Mouse (Mus musculus) megakaryocyte progenitor cell, adult 5-6 weeks (primary cell): Measurements from ENCODE around the gene Inafm2. TPM values are rescaled to one million over a fixed set of nuclear protein-coding genes. Genes with fewer than 3 reads are reported as not detected.

Source experiments
- ATAC-seq: replicated peaks from 2 replicates; pipeline ENCODE4 v1.8.0; 2016; ENCODE audit warnings: mild to moderate bottlenecking, moderate TSS enrichment, inconsistent platforms; ENCODE audit not compliant: poor library complexity
- total RNA-seq, 2 experiments: library from RNA; stranded (forward) in 1 of 2; stranded (reverse) in 1 of 2; fragments of 157-497, 149-512 nt in 1 of 2; fragments of 200-1000 nt in 1 of 2; gene quantifications; 2 replicates each; pipeline versions ENCODE4 v1.2.3 to v1.2.4; 2015 to 2017

Gene Inafm2
- total RNA-seq (2015): 27.9 and 29.6 TPM in 2 replicates
- total RNA-seq (2017): 17.9 and 20.3 TPM in 2 replicates

DNA sequence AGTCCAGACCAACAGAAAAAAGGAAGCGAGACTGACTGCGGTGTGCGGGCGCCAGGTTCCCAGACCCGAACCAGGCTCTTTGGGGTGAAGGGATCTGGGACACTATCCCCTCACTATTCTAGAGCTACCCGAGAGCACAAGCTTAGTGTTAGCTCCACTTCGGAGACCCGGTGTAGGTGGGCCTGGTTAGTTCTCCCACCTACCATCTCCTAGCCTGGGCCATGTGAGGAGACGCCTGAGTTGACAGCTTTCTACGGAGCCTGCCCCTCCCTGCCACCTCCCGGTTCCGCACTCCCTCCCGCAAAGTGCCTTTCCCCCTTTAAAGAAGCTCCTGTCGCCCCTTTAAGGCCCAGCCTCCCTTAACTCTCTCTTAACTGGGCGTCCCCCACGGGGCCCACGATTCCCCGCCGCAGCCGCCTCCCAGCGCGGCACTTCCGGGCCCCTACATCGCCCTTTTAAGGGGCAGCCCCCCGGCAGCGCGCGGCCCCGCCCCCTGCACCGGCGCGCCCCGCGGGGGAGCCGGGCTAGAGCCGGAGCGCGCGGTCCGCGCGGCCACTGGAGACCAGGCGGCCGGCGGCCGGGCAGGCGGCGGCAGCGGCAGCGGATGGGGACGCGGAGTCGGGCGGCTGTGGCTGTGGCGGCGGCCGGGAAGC, at the start of gene Inafm2:
Inafm2 (plus strand) TSS at position 527 of the 653 bp plus-strand sequence.
- peak; percentile 82 for ATAC-seq

DNA sequence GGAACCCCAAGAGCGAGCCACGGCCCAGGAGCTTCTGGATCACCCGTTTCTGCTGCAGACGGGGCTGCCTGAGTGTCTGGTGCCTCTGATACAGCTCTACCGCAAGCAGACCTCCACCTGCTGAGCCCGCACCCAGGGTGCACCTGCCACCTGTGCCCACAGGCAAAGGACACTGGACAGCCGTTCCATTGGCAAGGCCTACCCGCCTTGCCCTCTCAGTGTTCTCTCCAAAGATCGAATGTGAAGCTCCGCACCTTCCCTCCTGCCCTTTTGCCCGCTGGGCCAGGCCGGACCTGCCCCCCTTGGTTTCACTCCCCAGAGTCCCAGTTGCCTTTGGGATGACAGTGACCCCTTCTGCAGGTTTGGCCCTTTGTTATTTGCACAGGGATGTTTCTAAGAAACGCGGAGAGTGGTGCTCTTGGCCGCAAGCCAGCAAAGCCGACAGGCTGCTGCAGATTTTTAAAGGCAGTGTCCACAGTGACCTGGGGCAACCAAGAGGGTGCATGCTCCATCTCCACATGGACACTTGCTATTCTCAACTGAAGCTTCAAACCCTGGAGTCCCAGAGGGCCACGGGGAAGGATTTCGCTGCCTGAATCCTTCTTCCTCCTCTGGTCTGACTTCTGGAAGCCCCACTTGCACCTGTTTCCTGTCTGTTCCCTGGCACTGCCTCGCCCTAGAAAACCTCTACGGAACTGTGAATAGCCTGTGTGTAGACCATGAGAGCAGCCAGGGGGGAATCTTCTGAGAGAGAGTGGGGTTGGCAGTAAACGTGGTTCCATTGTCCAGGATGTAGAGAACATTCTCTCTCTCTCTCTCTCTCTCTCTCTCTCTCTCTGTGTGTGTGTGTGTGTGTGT, 48.9 kb upstream of the Inafm2 start:
- ATAC-seq: peak; percentile 35

DNA sequence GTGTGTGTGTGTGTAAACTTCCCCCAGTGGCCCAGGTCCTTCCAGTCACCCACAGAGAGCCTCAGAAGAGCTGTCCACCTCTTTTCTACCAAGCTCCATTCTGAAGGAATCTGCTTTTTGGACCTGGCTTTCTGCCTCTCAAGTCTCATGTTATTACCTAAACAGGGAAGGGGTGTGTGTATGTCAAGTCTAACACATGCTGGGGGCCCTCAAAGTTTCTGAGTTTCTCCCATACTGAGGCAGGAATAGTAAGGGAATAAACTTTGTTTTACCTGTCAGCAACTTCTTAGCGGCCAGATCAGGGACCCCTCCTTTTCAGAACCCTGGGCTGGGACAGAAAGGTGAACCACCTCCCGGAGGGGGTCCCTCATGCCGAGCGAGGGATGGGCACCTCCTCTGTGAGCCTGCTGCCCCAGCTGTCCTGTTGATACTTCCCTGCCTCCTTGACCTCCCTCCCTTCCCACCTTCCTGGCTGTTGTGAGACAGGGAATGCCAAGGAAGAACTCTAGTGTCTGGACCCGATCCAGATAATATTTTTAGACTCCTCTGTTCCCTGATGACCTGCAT, 48.2 kb upstream of the Inafm2 start:
- no peak for ATAC-seq

DNA sequence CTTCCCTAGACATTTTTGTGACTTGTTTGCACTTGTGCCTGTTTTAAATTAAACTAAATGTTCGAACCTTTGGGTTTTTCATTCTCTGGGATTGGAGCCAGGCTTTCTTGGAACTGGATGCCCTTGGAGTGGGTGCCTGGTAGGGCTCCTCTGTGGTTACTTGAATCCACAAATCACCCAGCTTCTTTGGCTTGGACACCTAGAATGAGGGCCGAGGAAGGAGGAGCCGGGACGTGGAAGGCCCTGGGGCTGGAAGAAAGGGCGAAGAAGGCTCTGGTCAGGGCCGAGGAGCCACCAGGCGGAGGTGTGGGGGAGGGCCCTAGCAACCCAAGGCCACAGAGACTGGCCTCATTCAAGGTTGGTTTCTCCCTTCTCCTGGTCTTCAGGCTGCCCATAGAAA, 47.6 kb upstream of the Inafm2 start:
- ATAC-seq: no peak

DNA sequence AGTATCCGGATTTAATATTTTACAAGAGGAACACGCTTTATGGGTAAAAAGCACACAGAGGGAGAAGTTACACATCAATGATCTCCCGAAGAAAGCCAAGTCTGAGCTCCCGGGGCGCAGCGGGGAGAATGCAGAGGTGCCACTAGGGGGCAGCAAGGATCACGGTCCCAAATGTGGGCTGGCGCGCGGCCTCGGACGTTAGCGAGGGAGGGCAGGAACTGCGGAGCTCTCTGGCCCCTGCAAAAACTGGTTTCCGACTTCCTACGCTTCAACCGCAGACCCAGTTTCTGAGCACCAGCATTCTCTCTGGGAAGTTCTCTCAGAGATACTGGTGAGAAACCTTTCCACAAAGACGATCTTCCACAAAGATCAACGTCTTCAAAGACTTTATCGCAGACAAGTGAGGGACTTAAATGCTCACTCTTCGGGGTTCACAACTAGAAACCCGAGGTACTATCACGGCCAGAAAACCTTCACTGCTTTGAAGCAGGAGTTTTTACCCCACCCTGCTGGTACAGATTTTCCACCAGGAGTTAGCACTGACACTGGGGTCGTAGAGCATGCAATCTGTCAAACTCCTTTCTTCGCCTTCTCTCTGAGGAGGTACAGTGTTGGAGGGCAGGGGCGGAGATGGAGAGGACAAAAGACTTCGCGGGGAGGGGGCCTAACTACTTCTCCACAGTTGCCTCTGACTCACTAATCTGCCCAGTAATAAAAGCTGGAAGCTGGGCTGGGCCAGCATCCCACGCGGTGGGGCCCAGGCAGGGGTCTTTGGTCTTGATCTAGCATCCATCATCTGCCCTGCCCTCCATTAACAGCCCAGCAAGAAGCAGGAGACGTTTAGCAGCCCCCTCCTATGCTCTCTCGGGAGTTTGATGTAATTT, 45.1 kb upstream of the Inafm2 start:
- ATAC-seq: peak; percentile 78

DNA sequence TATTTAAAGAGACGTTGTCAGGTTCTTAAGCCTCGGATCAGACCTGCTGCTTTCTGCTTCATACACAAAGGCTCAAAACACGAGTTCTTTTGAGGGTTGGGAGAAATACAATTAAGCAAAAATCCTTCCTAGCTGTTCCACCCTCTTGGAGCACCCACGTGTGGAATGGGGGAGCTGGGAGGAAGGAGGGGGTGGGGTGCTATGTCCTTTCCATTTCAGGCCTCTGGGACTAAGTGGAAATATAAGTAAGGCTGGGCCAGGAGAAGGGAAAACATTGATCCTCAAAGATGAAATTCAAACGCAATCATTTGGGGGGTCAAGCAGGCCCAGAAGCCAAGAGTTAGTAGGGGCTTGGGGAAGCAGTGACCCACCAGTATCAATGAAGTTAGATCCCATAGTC, 44.4 kb upstream of the Inafm2 start:
- no peak for ATAC-seq

DNA sequence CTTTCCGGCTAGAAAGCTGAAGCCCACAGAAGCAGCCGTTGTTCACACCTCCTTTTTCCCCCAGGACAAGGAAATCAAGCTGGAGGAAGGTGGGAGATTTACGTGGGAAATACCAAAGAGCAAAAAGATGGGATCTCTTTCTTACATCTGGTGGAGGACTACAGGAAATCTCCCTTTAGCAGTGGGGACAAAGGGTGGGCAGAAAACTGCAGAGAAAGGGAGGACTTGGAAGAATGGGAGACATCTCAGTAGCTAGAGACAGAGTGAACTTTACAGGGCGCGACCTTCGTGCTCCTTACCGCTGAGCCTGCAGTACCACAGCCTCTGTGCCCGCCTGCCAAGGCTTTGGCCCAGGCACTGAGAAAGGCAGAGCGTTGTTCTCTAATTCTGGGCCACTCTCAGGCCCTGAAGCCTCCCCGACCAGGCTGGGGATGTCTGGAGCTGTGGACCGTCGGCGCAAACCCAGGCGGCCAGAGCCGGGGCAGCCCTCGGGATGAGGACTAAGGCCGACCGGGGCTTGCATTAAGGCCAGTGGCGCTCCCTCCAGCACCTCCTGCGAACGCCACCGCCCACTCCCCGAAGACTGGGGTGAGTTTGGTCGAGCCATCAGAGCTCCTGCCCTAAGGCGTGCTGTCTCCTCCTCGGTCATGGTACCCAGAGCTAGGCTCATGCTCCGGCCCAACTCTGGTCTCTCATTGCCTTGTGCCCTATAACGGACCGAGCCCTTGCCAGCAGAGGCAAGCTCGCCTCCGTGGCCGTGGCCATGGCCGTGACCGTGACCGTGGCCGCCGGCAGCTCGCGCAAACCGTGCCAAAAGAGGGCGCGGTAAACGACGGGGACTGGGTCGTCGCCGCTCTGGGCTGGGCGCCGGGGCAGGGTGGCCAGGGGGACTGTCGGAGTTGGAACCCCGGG, 43.3 kb upstream of the Inafm2 start:
- no peak for ATAC-seq

DNA sequence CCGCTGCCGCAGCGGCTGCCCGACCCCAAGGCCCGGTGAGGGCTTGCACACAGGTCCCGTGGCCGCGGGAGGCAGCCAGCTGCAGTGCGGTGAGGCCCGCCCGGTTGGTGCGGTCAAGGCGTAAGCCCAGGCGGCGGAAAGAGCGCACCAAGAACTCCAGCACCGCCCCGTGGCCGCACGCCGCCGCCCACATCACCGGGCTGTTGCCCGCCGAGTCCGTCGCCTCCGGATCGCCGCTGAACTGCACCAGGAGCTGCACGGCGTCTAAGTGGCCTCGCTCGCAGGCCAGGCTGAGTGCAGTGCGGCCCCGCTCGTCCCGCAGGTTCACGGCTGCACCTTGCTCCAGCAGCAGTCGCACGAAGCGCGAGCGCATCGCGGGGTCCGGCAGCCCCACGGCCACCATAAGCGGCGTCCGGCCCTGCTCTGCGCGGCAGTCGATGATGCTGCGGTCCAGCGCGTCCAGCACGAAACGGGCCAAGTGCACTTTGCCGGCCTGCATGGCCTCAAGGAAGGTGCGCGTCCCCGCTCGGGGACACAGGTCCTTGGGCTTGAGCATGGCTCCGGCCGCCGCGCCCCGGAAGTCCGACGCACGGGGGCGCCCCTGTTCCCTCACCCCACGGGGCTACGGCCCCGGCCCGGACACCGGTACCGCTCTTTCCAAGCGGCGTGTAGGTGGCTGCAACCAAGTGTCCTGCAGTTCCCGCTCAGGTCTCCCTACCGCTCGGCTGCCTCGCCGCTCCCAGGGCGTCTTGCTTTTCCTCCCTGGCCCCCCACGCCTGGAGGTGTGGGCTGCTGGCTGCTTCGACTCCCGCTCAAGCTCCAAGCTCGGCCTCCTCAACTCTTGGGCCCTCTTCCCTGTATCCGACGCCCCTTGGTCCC, 42.4 kb upstream of the Inafm2 start:
- peak; percentile 3; the same call in 1 of the 2 replicates for ATAC-seq

DNA sequence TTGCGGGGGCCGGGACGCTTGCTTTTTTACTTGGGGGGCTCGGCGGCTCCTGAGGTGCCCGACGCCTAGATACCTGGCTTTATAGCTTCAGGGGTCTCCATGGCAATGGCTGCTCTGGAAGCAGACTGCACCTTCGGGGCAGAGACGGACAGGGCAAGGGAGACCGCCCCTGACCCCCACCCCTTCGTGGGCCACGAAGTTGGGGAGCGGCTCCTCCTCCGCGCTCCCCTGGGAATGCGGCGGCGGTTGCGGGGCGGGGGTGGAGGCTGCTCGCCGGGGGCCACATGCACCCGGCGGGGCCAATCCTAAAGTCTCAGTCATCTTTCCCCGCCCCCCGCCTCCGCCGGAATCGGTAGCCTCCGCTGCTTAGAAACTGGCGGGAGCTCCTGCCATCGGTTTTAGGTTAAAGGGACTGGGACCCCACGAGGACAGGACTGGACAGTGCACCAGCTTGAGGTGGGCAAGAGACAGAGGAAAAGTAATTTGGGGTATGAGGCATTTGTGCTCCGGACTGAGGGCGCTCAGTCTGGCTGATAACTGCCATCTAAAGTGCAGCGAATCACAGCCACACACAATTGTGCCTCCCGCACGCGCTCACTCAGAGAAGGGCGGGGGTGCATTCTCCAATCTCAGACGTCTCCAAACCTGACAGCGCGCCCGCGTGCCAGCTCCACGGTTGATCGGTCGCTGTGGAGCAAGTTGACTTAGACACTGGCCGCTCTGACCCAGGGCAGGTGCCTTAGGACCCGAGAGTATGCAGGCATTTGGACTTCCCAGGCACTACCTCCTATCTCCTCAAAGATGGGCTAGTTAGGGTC, 41.4 kb upstream of the Inafm2 start, which contains the start of gene Ankrd63:
Ankrd63 (minus strand) TSS at position 51 of the 818 bp plus-strand sequence.
- no peak for ATAC-seq

DNA sequence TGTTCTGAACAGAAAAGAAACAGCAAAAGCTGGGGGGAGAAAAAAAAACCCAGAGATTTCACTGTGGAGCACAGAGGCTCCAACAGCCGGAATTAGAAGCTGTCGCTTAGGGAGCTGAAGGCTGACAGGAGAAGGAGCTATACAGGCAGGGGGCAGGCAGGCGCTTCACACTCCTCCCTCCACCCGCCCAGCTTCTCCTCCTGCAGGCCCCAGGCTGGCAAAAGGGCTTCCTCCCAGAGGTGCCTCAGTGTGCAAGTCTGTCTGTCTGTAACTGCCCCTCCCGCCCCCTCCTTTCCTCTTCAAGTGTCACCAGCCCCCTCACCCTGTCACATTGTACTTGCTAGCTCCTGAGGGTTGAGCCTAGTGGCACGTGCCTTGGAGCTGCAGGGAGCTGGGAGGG, 39.1 kb upstream of the Inafm2 start:
- ATAC-seq: peak; percentile 28

DNA sequence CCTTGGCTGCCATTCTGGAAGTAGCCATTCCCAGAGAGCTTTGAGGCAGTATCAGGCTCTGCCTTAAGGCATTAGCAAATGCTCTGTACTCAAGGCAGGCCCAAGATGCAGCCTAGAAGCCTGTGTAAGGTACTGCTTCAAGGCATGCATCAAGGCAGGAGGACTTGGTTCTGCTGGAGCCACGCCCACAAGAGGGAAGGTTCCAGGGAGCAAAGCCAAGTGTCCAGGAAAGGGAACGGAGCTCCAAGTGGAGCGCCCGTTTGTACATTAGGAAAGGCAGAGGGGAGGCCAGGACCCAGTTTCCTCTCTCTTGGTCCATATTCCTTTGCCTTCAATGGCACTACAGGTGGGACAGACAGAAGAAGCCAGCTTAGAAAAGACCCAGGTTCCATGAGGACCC, 37.1 kb upstream of the Inafm2 start:
- no peak for ATAC-seq

DNA sequence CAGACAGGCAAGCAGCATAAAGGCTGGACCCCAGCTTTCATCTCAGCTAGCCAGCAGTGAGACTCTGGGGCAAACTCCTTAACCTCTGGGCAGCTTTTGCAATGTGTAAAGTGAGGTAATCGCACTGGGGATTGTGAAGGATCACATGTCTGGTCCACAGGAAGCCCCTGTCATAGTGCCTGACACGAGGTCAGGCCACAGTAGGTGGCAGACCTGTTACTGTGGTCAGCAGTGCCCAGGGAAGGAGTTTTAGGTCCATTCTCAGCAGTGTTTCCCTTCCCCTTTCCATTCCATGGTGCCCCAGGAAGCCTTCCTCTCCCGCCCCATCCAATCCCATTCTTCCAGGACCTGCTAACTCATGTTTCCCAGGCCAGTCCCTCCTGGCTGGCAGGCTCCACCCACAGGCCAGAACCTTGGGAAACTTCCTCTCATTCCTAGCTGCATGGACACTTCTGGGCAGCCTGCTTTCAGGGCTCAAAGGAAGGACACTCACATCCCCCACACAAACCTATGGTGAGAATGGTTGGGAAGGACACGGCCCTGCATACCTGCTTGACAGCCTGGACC, 35.8 kb upstream of the Inafm2 start:
- ATAC-seq: peak; percentile 54

DNA sequence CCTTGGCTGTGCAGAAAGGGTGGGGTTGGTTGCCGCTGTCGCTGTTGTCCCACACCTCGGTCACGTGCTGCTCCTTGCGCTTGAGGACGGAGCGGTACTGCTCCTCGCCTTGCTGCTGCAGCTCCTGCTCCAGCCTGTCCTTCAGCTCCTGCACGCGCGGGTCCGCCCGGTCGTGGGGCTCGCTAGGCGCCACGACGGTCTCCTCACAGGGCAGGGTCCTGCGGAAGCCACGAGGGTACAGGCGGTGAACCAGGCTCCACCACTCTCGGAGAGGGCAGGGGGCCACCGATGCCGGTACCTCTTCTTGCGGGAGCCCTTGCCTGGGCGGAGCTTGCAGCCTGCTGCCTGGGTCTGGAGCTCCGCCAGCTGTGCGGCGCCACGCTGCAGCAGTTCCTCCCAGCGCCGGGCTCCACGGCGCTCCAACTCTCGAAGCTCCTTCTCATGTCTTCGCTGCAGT, 34.5 kb upstream of the Inafm2 start:
- peak; percentile 45 for ATAC-seq

DNA sequence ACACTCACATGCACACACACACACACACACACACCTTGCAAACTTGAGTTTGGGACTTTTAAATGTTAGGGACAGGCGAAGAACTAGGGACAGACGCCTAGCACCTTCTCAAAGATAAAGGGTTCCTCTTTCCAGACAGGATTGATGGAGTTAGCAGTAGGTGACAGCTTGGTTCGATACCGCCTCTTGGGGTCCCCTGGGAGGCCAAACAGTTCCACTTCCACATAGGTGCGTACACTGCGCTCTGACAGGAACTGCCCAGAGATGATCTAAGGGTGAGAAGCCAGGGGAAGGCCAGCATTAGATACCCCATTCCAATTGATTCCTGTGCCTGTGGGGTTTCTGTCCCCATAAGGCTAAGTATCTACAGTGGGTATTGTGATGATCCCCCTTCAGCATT, 31.9 kb upstream of the Inafm2 start:
- no peak for ATAC-seq

DNA sequence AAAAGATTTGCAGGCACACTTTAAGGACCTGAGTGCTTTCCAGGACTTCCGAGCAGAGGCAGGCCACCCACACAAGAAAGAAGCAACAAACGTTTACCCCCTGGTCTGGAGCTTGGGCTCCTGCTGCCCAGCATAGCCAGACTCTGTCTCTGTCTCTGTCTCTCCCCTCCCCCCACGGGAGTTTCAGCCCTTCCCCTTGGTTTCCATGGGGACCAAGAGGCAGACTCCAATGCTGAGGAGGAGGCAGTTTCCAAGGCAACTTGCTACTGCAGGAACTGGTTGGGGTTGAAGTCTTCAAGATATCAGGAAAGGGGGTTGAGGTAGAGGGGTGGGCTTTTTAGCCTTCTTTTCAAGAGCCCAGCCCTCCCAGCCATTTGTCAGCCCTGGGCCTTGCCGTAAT, 31.3 kb upstream of the Inafm2 start:
- ATAC-seq: no peak

DNA sequence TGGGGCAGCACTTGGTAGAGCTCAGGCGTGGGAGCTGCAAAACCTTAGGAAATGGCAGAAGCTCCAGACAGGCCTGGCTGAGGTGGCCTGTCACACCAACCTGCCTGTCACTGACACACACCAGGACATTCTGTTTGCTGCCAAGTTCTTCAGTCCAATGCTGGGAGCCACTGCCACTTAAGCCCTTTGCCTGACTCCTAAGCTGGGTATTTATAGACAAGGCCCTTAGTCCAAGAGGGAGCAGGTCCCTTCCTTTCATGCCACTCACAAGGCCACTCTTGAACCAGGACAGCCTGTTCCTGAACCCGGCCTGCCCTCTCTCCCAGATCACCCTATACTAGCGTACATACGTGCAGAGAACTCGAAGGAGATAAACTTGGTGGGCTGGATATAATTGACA, 28.9 kb upstream of the Inafm2 start:
- ATAC-seq: no peak

DNA sequence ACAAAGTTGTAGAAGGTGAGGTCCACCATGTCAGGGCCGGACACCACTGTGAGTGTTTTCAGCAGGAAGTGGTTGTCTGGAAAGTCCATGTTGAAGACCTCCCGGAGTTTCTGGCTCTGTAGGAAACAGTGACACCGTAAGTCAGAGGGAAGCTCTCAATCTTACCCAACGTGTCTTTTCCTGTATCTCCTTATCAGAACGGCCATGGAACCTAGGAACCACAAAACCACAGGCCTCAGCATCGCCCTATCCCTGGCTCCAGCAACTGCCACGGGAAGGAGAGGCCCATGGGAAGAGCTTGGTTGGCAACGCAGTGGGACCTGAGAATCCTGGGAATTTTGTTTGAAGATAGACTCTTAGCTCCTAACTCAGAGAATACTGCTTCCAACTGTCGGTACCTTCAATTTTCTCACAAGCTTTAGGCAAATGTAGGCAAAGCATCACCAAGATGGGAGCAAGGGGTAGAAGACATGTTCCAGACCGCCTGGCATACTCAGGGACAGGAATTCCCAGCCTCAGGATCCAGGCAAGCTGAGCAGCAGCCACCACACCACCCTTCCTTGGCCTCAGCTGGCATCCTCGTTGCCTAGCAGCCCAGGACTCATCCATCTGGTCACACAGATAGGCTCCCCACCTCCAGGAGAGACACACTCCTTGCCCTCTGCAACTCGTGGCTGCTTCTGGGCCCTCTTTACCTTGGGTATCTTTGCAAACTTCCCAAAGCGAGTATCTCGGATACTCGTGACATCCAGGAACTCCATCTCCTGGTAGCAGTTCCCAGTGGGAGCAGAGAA, 21.7 kb upstream of the Inafm2 start:
- peak; percentile 55 for ATAC-seq
